Mouse (Mus musculus): ENCODE data around the gene Palld. TPM values are rescaled to one million over a fixed set of nuclear protein-coding genes. Genes with fewer than 3 reads are reported as not detected.

Palld gene
- polyA plus RNA-seq, 1 experiment from 2014 or later: 99.0 TPM

DNA sequence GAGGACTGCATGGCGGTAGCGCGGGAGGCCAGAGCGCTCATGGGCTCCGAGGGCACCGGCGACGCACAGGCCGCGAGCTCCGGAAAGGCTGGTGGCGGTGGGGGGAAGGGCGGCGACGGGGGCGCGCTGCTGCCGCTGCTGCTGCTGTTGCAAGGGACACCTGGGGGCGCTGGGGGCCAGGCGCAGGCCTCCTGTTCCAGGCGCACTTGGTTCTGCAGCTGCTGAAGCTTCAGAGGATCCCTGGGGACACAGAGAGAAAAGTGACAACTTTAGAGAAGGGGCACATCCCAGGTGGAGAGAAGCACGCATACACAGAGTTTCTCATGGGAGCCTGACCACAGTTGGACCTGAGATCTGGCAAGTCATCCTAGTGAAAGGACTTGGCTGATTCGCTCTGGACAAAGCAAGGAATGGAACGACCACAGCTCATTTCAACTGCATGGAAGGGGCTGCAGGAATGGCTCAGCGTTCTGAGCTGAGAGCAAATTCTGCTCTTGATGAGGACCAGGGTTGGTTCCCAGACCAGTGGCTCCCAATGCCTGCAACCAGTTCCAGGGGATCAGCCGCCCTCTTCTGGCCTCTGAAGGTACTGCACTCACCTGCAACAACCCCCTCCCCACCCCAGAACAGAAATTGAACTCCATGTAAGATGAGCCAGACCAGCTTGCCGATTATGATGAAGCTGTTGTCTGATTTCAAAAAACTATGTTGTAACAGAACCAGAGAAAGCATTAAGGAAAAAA is 352.3 kb downstream of the Palld start:
- CTCF ChIA-PET: interaction anchor here (1.2 to 1.5 kb wide), 3 partner anchors 10 to 202 kb away, joined by 3 to 4 read pairs (median 4); no protein-coding TSS in a partner anchor

DNA sequence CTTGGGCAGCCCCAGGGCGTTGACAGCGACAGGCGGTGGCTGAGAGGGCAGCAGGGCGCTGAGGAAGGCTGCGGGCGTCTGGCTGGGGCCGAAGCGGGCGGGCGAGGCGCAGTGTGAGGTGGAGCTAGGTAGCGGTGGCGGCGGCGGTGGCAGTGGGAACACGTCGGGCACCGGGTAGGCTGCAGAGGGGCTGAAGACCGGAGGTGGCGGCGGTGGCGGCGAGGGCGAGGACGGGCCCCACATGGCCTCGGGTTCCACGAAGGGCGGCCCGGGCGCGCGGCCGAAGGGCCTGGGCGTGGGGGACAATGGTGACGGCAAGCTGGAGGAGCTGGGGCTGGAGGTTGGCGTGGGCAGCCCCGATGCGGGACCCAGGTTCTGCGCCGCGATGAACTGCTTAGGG is 352.9 kb downstream of the Palld start:
- ChIA-PET CTCF (no interaction called here), POLR2A (no interaction called here)
- no peak for TF ChIP-seq CTCF (IDR thresholded peaks at IDR 0.05)
- DNase-seq (ENCODE audit: low read depth, low spot score): no peak
- in situ Hi-C loops (cut with MboI; ENCODE audit: low pct_unique_long_range_greater_than_20kb): no loop called here
- no peak for ATAC-seq
- H3K27me3 ChIP-seq: no peaks in the 10 kb centered on the region

More for the DNA sequence above, 352.3 kb downstream of the Palld start:
- in situ Hi-C loops (cut with MboI; ENCODE audit: low pct_unique_long_range_greater_than_20kb): no loop called here
- peak; percentile 47 for TF ChIP-seq CTCF (IDR thresholded peaks at IDR 0.05)
- no peak for DNase-seq (ENCODE audit: low read depth, low spot score)
- ATAC-seq: no peak
- H3K27me3 ChIP-seq: no peaks in the 10 kb centered on the region
- POLR2A ChIA-PET: interaction anchor here (0.7 kb wide), 1 partner anchor 14 kb away, joined by 5 read pairs; no protein-coding TSS in a partner anchor

DNA sequence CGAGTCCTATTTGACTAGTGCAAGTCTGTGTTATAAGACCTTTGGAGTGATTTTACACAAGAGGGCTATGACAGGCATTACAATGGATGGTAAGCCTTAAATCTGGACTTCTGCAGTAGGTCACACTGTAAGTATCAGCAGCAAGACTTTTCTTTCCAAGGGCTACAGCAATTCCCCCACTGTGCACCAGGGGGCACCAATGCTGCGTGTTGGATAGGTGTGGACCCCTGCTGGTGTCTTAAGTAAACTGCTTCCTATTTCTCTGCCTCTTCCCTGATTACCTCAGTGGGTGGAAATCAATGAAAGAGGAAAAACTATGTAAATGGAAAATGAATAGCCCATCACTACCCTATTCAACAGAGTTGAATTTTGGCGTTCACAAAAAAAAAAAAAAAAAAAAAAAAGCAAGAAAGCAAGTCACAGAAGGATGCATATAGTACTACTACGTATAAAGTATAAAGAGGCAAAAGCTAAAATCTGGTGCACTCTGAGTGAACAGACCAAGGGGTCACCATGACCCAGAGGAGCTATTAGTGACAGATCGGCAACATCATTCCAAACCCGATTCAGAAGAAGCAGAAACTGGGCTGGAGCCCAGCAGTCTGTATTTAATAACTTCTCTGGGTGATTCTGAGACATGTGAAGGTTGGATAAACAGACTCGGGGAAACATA is 362.5 kb downstream of the Palld start:
- TF ChIP-seq CTCF (IDR thresholded peaks at IDR 0.05): peak; percentile 99
- in situ Hi-C loops (cut with MboI; ENCODE audit: low pct_unique_long_range_greater_than_20kb): loop anchor here (5.0 to 10.0 kb wide), 3 partner anchors 147 to 515 kb away; no protein-coding TSS in a partner anchor

DNA sequence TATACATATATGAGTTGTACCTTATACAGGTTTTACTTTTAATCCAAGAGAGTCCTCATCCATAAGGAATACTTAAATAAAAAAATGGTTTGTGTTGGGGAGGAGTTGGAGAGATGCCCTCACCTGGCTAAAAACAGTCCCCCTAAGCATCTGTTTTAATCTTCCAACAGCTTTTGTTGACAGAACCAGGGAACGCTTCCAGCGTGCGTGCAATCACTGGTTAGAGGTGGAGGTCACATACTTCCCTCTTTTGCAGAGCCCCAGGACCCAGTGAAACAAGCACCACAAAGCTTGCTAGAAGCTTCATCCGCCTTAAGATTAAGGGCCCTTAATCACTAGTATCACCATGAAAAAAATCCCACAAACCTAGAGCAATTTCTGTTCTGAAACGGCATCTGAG is 365.0 kb downstream of the Palld start:
- in situ Hi-C loops (cut with MboI; ENCODE audit: low pct_unique_long_range_greater_than_20kb): loop anchor here (5.0 to 10.0 kb wide), 3 partner anchors 150 to 517 kb away; no protein-coding TSS in a partner anchor
- TF ChIP-seq CTCF (IDR thresholded peaks at IDR 0.05): no peak
- ChIA-PET POLR2A (interaction anchor here (0.6 kb wide), 1 partner anchor 287 kb away, joined by 4 read pairs; no protein-coding TSS in a partner anchor), CTCF (interaction anchor here (1.0 to 1.7 kb wide), 3 partner anchors 15 to 338 kb away, joined by 3 to 8 read pairs (median 4); no protein-coding TSS in a partner anchor)
- no peaks in the 10 kb centered on the region for H3K27me3 ChIP-seq
- DNase-seq (ENCODE audit: low read depth, low spot score) (no peak), ATAC-seq (no peak)

More for the DNA sequence above, 362.5 kb downstream of the Palld start:
- DNase-seq (ENCODE audit: low read depth, low spot score) (peak; percentile 48), ATAC-seq (peak; percentile 71)
- POLR2A ChIA-PET: interaction anchor here (0.6 to 0.7 kb wide), 2 partner anchors 37 to 165 kb away, joined by 5 to 7 read pairs; no protein-coding TSS in a partner anchor
- H3K27me3 ChIP-seq: no peaks in the 10 kb centered on the region
- CTCF ChIA-PET: interaction anchor here (0.7 to 1.7 kb wide), 10 partner anchors 11 to 359 kb away, joined by 3 to 6 read pairs (median 4); no protein-coding TSS in a partner anchor

DNA sequence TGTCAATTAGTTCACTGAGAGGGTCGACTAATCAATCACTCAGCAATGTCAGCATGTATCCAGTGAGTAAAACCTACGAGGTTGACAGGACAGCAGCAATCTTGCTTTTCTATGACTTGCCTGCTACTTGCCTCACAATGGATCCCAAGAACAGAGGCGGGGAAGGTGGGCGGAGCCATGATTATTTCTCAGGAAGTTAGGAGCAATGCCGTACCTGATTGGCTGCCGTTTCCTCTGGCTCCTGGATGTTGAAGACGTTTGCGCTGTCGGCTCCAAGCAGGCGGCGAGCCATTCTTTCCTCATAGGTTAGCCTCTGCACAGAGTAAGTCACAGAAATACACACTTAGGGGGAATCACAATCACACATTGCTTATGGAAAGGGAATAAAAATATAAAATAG is 367.0 kb downstream of the Palld start:
- no peaks in the 10 kb centered on the region for H3K27me3 ChIP-seq
- in situ Hi-C loops (cut with MboI; ENCODE audit: low pct_unique_long_range_greater_than_20kb): loop anchor here (5.0 to 10.0 kb wide), 3 partner anchors 152 to 519 kb away; no protein-coding TSS in a partner anchor
- CTCF ChIA-PET: interaction anchor here (1.1 kb wide), 1 partner anchor 340 kb away, joined by 4 read pairs; no protein-coding TSS in a partner anchor
- POLR2A ChIA-PET: interaction anchor here (0.5 kb wide), 1 partner anchor 124 kb away, joined by 4 read pairs; no protein-coding TSS in a partner anchor
- DNase-seq (ENCODE audit: low read depth, low spot score): no peak
- TF ChIP-seq CTCF (IDR thresholded peaks at IDR 0.05): no peak
- no peak for ATAC-seq

DNA sequence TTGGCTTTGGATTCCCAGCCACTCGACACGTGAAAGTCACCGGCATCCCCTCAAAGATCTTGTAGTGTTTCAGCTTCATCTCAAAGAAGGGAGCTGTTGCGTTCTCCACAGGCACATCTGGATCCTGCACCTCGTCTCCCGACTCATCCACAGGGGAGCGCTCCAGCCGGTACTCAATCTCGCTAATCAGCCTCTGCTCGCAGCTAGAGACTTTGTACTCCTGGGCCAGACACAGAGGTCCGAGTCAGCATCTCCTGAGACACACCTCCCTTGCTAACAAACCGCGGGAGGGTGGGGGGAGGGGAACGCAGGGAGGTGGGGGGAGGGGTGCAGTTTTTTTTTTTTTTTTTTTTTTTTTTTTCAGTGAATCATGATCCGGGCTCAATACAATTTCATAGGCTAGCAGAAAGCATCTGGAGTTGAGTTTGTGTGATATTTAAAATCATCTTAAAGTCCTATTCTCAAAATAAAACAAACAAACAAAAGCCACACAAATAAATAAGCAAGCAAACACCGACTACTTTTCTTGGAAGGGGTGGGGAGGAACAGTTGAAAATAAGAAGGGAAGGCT is 369.0 kb downstream of the Palld start:
- no peak for DNase-seq (ENCODE audit: low read depth, low spot score)
- ChIA-PET CTCF (interaction anchor here (1.3 to 1.4 kb wide), 4 partner anchors 9 to 342 kb away, joined by 3 to 5 read pairs (median 4); no protein-coding TSS in a partner anchor), POLR2A (no interaction called here)
- TF ChIP-seq CTCF (IDR thresholded peaks at IDR 0.05): no peak
- H3K27me3 ChIP-seq: no peaks in the 10 kb centered on the region
- ATAC-seq: no peak
- in situ Hi-C loops (cut with MboI; ENCODE audit: low pct_unique_long_range_greater_than_20kb): loop anchor here (10.0 kb wide), 1 partner anchor 521 kb away; no protein-coding TSS in a partner anchor

DNA sequence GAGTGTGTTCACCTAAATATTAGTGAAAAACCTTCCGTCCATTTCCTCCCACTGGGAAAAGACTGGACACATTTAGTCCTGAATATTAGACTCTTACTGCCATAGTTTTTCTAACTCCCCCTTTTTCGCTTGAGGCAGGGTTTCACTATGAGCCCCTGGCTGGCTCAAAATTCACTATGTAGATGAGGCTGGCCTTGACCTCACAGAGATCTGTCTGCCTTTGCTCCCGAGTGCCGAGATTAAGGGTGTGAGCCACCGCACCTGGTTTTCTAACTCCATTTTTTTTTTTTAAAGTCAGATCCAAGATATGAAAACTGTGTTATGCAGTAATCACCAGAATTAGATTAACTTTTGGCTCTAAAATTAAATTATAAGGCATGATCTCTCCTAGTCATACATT is 369.7 kb downstream of the Palld start:
- no peak for ATAC-seq
- in situ Hi-C loops (cut with MboI; ENCODE audit: low pct_unique_long_range_greater_than_20kb): loop anchor here (10.0 kb wide), 1 partner anchor 522 kb away; no protein-coding TSS in a partner anchor
- ChIA-PET CTCF (interaction anchor here (0.9 to 1.4 kb wide), 3 partner anchors 11 to 347 kb away, joined by 3 to 5 read pairs (median 4); no protein-coding TSS in a partner anchor), POLR2A (no interaction called here)
- no peak for TF ChIP-seq CTCF (IDR thresholded peaks at IDR 0.05)
- DNase-seq (ENCODE audit: low read depth, low spot score): no peak
- H3K27me3 ChIP-seq: no peaks in the 10 kb centered on the region

DNA sequence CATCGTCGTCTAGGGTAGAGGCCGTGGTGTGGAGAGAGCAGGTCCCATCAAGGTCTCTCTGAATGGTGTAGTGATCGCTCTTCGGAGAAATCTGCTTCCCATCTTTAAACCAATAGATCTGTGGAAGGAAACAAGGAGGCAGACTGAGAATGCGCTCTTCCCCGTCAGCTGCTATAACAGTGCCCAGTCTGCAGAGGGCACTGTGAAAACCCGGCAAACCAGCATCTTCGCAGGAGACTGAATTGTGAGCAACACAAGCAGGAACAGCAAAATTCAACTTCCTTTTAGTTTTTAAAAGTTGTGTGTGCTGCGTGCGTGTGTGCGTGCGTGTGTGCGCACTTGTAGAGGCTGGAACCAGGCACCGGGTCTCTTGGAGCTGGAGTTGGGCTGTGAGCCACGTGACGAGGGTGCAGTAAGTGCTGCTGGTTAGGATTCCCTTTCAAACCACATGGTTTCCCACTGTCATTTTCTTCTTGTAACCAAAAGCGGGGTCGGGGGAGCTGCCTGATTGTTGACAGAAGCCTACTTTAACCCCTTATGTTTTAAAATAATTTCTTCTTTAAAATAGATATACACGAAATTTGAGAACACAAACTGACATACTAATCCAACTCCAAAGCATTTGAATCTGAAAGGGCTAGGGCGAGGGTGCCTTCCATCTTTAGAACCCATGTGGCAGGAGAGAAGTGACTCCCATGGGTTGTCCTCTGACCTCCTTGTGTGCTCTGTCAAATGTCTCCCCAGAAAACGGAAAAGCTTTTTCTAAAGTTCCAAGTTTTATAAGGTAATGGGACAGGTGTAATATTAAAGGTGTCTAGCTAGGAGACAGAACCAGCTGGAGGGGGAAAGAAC is 370.3 kb downstream of the Palld start:
- ATAC-seq: no peak
- POLR2A ChIA-PET: no interaction called here
- TF ChIP-seq CTCF (IDR thresholded peaks at IDR 0.05): peak; percentile 58
- no peaks in the 10 kb centered on the region for H3K27me3 ChIP-seq
- DNase-seq (ENCODE audit: low read depth, low spot score): no peak
- CTCF ChIA-PET: interaction anchor here (0.9 to 1.4 kb wide), 3 partner anchors 10 to 347 kb away, joined by 3 to 5 read pairs (median 4); no protein-coding TSS in a partner anchor
- in situ Hi-C loops (cut with MboI; ENCODE audit: low pct_unique_long_range_greater_than_20kb): loop anchor here (10.0 kb wide), 1 partner anchor 523 kb away; no protein-coding TSS in a partner anchor

DNA sequence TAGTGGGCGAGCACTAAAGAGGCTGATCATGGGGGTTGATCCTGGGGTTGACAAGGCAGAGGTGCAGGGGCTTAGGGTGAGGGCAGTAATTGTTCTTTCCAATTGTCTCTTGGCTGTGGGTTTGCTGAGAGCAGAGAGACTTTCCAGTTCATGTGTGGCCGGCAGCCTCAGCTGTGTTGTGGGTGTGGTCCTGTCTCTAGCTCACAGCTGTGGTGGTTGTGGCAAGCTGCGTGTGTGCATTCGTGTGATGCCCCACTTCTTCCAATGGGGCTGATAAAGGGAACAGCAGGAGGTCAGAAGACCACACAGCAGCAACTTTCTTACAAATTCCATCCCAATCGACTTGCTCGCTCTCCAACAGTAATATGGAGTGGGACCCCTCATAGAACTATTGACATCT is 373.8 kb downstream of the Palld start:
- no peak for TF ChIP-seq CTCF (IDR thresholded peaks at IDR 0.05)
- no peaks in the 10 kb centered on the region for H3K27me3 ChIP-seq
- no peak for ATAC-seq
- in situ Hi-C loops (cut with MboI; ENCODE audit: low pct_unique_long_range_greater_than_20kb): no loop called here
- POLR2A ChIA-PET: no interaction called here
- CTCF ChIA-PET: no interaction called here
- no peak for DNase-seq (ENCODE audit: low read depth, low spot score)

Measured in Patski (cell line).